Mouse (Mus musculus) megakaryocyte-erythroid progenitor cell, adult 5-6 weeks (primary cell): Measurements from ENCODE around the gene Olfr1283. TPM values are rescaled to one million over a fixed set of nuclear protein-coding genes. Genes with fewer than 3 reads are reported as not detected.
"Not testable (repeated sequence)": the region's sequence is repeated elsewhere in the genome, so short reads cannot be mapped to it uniquely, and the experiment has no call there.

Experiments
- ATAC-seq: replicated peaks from 2 replicates; pipeline ENCODE4 v1.8.0; 2016; ENCODE audit warnings: mild to moderate bottlenecking, inconsistent platforms; ENCODE audit not compliant: severe bottlenecking, poor library complexity, low FRiP score, low TSS enrichment
- total RNA-seq, 2 experiments: library from RNA; stranded (forward) in 1 of 2; stranded (reverse) in 1 of 2; fragments of 200-1000, 215-1000 nt in 1 of 2; fragments of >200 nt in 1 of 2; fragmentation: Nextera tagmentation in 1 of 2; gene quantifications; 2 replicates each; pipeline ENCODE4 v1.2.3; 2014 to 2017

Olfr1283 gene
- total RNA-seq (2014; fragmentation: Nextera tagmentation) (not detected in 2 replicates), total RNA-seq (2017) (not detected in 2 replicates)

DNA sequence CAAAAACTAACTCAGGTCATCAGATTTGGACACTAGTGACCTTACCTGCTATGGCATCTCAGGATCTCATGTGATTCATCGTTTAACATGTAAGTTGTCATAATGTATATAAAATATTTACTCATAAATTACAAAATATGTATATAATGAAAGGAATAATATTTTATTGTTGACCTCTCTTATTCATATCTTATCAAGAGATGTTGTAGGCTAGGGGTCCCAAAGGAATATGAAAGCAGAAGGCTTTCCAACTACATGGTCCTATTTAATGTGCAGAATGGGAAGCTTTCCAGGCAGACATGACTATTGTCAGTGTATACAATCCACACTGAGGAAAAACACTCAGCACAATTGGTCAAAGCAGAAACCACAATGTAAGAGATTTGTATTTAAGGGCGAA is at the start of gene Olfr1283:
Olfr1283 (plus strand) TSS at position 301 of the 400 bp plus-strand sequence.
- no peak for ATAC-seq

DNA sequence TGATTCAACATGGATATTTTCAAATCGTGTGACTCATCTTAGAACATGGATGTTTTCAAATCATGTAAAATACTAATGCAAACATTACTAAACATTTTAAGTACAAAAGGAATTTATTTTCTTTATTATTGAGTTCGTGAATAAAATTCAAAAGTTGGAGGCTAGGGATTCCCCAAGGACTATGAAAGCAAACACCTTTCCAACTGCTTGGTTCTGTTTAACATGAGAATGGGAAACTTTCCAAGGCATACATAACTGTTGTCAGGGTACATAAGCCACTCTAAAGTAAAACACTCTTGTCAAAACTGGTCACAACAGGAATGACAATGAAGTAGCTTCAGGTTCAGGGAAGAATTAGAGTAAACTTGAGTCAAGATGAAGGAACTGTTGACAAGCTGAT is 40.4 kb upstream of the Olfr1283 start, which contains the start of gene Olfr1281:
Olfr1281 (plus strand) TSS at position 301 of the 400 bp plus-strand sequence.
- ATAC-seq, result no peak

DNA sequence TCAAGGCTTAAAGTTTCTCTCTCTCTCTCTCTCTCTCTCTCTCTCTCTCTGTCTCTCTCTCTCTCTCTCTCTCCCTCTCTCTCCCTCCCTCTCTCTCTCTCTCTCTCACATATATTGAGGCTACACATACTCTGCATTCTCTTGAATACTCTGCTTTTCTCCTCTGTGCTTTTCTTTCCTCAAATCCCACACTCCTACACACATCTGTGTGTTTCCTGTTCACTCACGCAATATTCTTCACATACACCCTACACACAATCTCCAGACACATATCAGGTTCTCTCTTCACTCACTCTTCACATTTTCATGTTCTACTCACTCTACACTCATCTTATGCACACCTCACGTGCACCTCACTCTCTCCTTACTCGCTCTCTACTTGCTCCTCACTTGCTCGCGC is 32.9 kb upstream of the Olfr1283 start:
- not testable (repeated sequence) for ATAC-seq

GRCm38 (mm10) chr2:111335976-111336375 is 30.6 kb upstream of the Olfr1283 start, which contains the start of gene Olfr1282:
Gene Olfr1282 (minus strand): TSS chr2:111336076.
- ATAC-seq, result no peak

GRCm38 (mm10) chr2:111375222-111375621 is 8.6 kb downstream of the Olfr1283 start, which contains the start of gene Olfr1284:
Gene Olfr1284 (plus strand): TSS chr2:111375522.
- no peak for ATAC-seq

Other genes with a start within 250 kb of the Olfr1283 start
- not detected in 2 replicates for gene Gm15130, start 213.9 kb upstream of the Olfr1283 start, total RNA-seq (2014; fragmentation: Nextera tagmentation)
- not detected in 2 replicates for gene Gm15130, start 213.9 kb upstream of the Olfr1283 start, total RNA-seq (2017)
- gene 4930430A15Rik, start 137.2 kb upstream of the Olfr1283 start, total RNA-seq (2014; fragmentation: Nextera tagmentation), result not detected in 2 replicates
- gene 4930430A15Rik, start 137.2 kb upstream of the Olfr1283 start, total RNA-seq (2017), result not detected in 2 replicates
- gene Olfr1275, start 131.5 kb upstream of the Olfr1283 start, total RNA-seq (2014; fragmentation: Nextera tagmentation), result not detected in 2 replicates
- not detected in 2 replicates for gene Olfr1275, start 131.5 kb upstream of the Olfr1283 start, total RNA-seq (2017)
- not detected in 2 replicates for gene Olfr1276, start 112.3 kb upstream of the Olfr1283 start, total RNA-seq (2014; fragmentation: Nextera tagmentation)
- not detected in 2 replicates for gene Olfr1276, start 112.3 kb upstream of the Olfr1283 start, total RNA-seq (2017)
- gene Olfr1277, start 92.7 kb upstream of the Olfr1283 start, total RNA-seq (2014; fragmentation: Nextera tagmentation), result not detected in 2 replicates
- gene Olfr1277, start 92.7 kb upstream of the Olfr1283 start, total RNA-seq (2017), result not detected in 2 replicates
- not detected in 2 replicates for gene Olfr1278, start 76.7 kb upstream of the Olfr1283 start, total RNA-seq (2014; fragmentation: Nextera tagmentation)
- gene Olfr1278, start 76.7 kb upstream of the Olfr1283 start, total RNA-seq (2017), result not detected in 2 replicates
- gene Olfr1279, start 66.2 kb upstream of the Olfr1283 start, total RNA-seq (2014; fragmentation: Nextera tagmentation), result not detected in 2 replicates
- gene Olfr1279, start 66.2 kb upstream of the Olfr1283 start, total RNA-seq (2017), result not detected in 2 replicates
- not detected in 2 replicates for gene Olfr1280, start 52.8 kb upstream of the Olfr1283 start, total RNA-seq (2014; fragmentation: Nextera tagmentation)
- not detected in 2 replicates for gene Olfr1280, start 52.8 kb upstream of the Olfr1283 start, total RNA-seq (2017)
- not detected in 2 replicates for gene Olfr1281, start 40.3 kb upstream of the Olfr1283 start, total RNA-seq (2014; fragmentation: Nextera tagmentation)
- not detected in 2 replicates for gene Olfr1281, start 40.3 kb upstream of the Olfr1283 start, total RNA-seq (2017)
- gene Olfr1282, start 30.7 kb upstream of the Olfr1283 start, total RNA-seq (2014; fragmentation: Nextera tagmentation), result not detected in 2 replicates
- gene Olfr1282, start 30.7 kb upstream of the Olfr1283 start, total RNA-seq (2017), result not detected in 2 replicates
- not detected in 2 replicates for gene Olfr1284, start 8.7 kb downstream of the Olfr1283 start, total RNA-seq (2014; fragmentation: Nextera tagmentation)
- gene Olfr1284, start 8.7 kb downstream of the Olfr1283 start, total RNA-seq (2017), result not detected in 2 replicates
- gene Olfr1286, start 56.3 kb downstream of the Olfr1283 start, total RNA-seq (2014; fragmentation: Nextera tagmentation), result not detected in 2 replicates
- not detected in 2 replicates for gene Olfr1286, start 56.3 kb downstream of the Olfr1283 start, total RNA-seq (2017)
- gene Olfr1287, start 82.4 kb downstream of the Olfr1283 start, total RNA-seq (2014; fragmentation: Nextera tagmentation), result not detected in 2 replicates
- gene Olfr1287, start 82.4 kb downstream of the Olfr1283 start, total RNA-seq (2017), result not detected in 2 replicates
- gene Olfr1288, start 107.3 kb downstream of the Olfr1283 start, total RNA-seq (2014; fragmentation: Nextera tagmentation), result not detected in 2 replicates
- not detected in 2 replicates for gene Olfr1288, start 107.3 kb downstream of the Olfr1283 start, total RNA-seq (2017)
- not detected in 2 replicates for gene Olfr1289, start 114.0 kb downstream of the Olfr1283 start, total RNA-seq (2014; fragmentation: Nextera tagmentation)
- not detected in 2 replicates for gene Olfr1289, start 114.0 kb downstream of the Olfr1283 start, total RNA-seq (2017)
- not detected in 2 replicates for gene Olfr1290, start 127.0 kb downstream of the Olfr1283 start, total RNA-seq (2014; fragmentation: Nextera tagmentation)
- not detected in 2 replicates for gene Olfr1290, start 127.0 kb downstream of the Olfr1283 start, total RNA-seq (2017)
- not detected in 2 replicates for gene Olfr1291-ps1, start 130.4 kb downstream of the Olfr1283 start, total RNA-seq (2014; fragmentation: Nextera tagmentation)
- gene Olfr1291-ps1, start 130.4 kb downstream of the Olfr1283 start, total RNA-seq (2017), result not detected in 2 replicates
- gene Olfr1293-ps, start 158.4 kb downstream of the Olfr1283 start, total RNA-seq (2014; fragmentation: Nextera tagmentation), result not detected in 2 replicates
- not detected in 2 replicates for gene Olfr1293-ps, start 158.4 kb downstream of the Olfr1283 start, total RNA-seq (2017)
- not detected in 2 replicates for gene Olfr1294, start 173.5 kb downstream of the Olfr1283 start, total RNA-seq (2014; fragmentation: Nextera tagmentation)
- gene Olfr1294, start 173.5 kb downstream of the Olfr1283 start, total RNA-seq (2017), result not detected in 2 replicates
- gene Olfr1295, start 202.9 kb downstream of the Olfr1283 start, total RNA-seq (2014; fragmentation: Nextera tagmentation), result not detected in 2 replicates
- gene Olfr1295, start 202.9 kb downstream of the Olfr1283 start, total RNA-seq (2017), result not detected in 2 replicates